Comparison of ENCODE assay signal across 20 mouse cellular contexts in genomic region chr8:19778891-19779290, GRCm38 (mm10). TPM values are rescaled to one million over a fixed set of nuclear protein-coding genes. Genes with fewer than 3 reads are reported as not detected.
"Had no signal": no experiment of that assay in that cellular context is flagged by ENCODE, and none has a peak within 500 bp of the region (broad histone marks: within the 10 kb centered on the region; RNA-seq: fewer than 3 reads in every experiment).

No protein-coding gene starts in this region.

RNA-seq across cellular contexts. Expression of gene 4930467E23Rik, which starts 49.5 kb away (rescaled TPM):
- polyA plus RNA-seq: heart, embryonic 10.5 days; heart, embryonic 11.5 days; heart, embryonic 12.5 days; heart, embryonic 13.5 days; heart, embryonic 14.5 days; heart, embryonic 15.5 days; heart, embryonic 16.5 days; heart, postnatal 0 days; hindbrain, embryonic 11.5 days; hindbrain, embryonic 13.5 days; hindbrain, embryonic 14.5 days; hindbrain, embryonic 15.5 days; hindbrain, embryonic 16.5 days; hindbrain, postnatal 0 days; inflammation-experienced regulatory T-cells, adult 6 months; intestine, postnatal 0 days; kidney, embryonic 14.5 days; kidney, embryonic 16.5 days; kidney, postnatal 0 days; large intestine, adult 2 months had no signal
